Mouse (Mus musculus) liver, embryonic 16.5 days (tissue): ENCODE results near the gene Brd3. TPM values are rescaled to one million over a fixed set of nuclear protein-coding genes. Genes with fewer than 3 reads are reported as not detected.
A peak's percentile ranks its signal among the peaks of the same experiment; 100 is the strongest.

ENCODE experiments used
- ATAC-seq: fragments of 200-750 bp; cut with Nextera tagmentation; 2 replicates; pipeline ENCODE4 v1.8.0; 2017; ENCODE audit warnings: low read depth, mild to moderate bottlenecking, moderate number of reproducible peaks, moderate library complexity
- H3K27ac ChIP-seq: fragments of 300-500 bp; sonication (generic); 2 replicates; pipeline ENCODE4 v1.5.1; 2014; ENCODE audit warnings: mild to moderate bottlenecking, low read length
- H3K27me3 ChIP-seq: fragments of 300-500 bp; sonication (generic); 2 replicates; pipeline ENCODE4 v1.6.1; 2014; ENCODE audit warnings: low read depth, low read length, mixed read lengths; ENCODE audit not compliant: control insufficient read depth, insufficient read depth
- H3K36me3 ChIP-seq: fragments of 300-500 bp; sonication (generic); 2 replicates; pipeline ENCODE4 v1.6.1; 2014; ENCODE audit warnings: mild to moderate bottlenecking; ENCODE audit not compliant: control insufficient read depth, insufficient read depth
- H3K4me1 ChIP-seq: fragments of 300-500 bp; sonication (generic); 2 replicates; pipeline ENCODE4 v1.6.1; 2014; ENCODE audit warnings: low read depth, low read length, mixed read lengths; ENCODE audit not compliant: control insufficient read depth
- H3K4me2 ChIP-seq: fragments of 300-500 bp; sonication (generic); 2 replicates; pipeline ENCODE4 v1.6.1; 2014; ENCODE audit warnings: low read depth, low read length, mixed read lengths
- H3K4me3 ChIP-seq: fragments of 300-500 bp; sonication (generic); 2 replicates; pipeline ENCODE4 v1.5.1; 2014; ENCODE audit warnings: low read depth, mild to moderate bottlenecking, low read length
- H3K9ac ChIP-seq: fragments of 300-500 bp; sonication (generic); 2 replicates; pipeline ENCODE4 v1.6.1; 2014; ENCODE audit warnings: low read depth, low read length
- H3K9me3 ChIP-seq: fragments of 300-500 bp; sonication (generic); replicated peaks from 2 replicates; pipeline ENCODE4 v1.6.1; 2016; ENCODE audit warnings: low read length; ENCODE audit not compliant: control insufficient read depth
- WGBS: fragments of 180-500 bp; shearing (Covaris S2); extraction: QIAGEN DNeasy Blood & Tissue Kit; methylation state at CpG from one replicate; pipeline ENCODE4 v1.1.7; 2014; ENCODE audit not compliant: insufficient replicate concordance; 5-methylcytosine and 5-hydroxymethylcytosine counted together
- polyA plus RNA-seq: library from polyadenylated mRNA; unstranded; fragments of >200 nt; fragmentation: Nextera tagmentation; extraction: Ambion mirVana; gene quantifications from 2 replicates; pipeline ENCODE4 v1.2.1, GENCODE M21; 2015

Brd3 gene
- polyA plus RNA-seq, 1 experiment from 2014 or later: 24.3 TPM

- Histone ChIP-seq H3K9me3 (no peaks in the 10 kb centered on the region), H3K4me3 (no peak overlapping the region), H3K36me3 (peaks cover 34% of the 10 kb centered on the region), H3K27me3 (no peaks in the 10 kb centered on the region), H3K27ac (no peak overlapping the region), H3K9ac (no peak overlapping the region), H3K4me2 (no peak overlapping the region), H3K4me1 (peaks cover 12% of the 10 kb centered on the region)
- 87% methylated on average over 3 of the region's 3 CpGs for WGBS
- ATAC-seq: no peak
These were observed 61.6 kb downstream of the Brd3 start for GRCm38 (mm10) chr2:27445910-27446309.

- peaks cover 16% of the 10 kb centered on the region for H3K4me1 ChIP-seq
- H3K27ac ChIP-seq: no peak overlapping the region
- peaks cover 12% of the 10 kb centered on the region for H3K36me3 ChIP-seq
- WGBS: 70% methylated on average over 5 of the region's 5 CpGs
- ATAC-seq: no peak
- H3K4me3 ChIP-seq: no peak overlapping the region
- H3K9ac ChIP-seq: no peak overlapping the region
- H3K9me3 ChIP-seq: no peaks in the 10 kb centered on the region
- H3K27me3 ChIP-seq: no peaks in the 10 kb centered on the region
- H3K4me2 ChIP-seq: no peak overlapping the region
These were observed 64.1 kb downstream of the Brd3 start for GRCm38 (mm10) chr2:27443450-27443708.

- H3K4me1 ChIP-seq: peaks cover 21% of the 10 kb centered on the region
- peak overlapping the region; percentile 61 for H3K4me2 ChIP-seq
- H3K27ac ChIP-seq: no peak overlapping the region
- H3K36me3 ChIP-seq: peaks cover 7% of the 10 kb centered on the region
- H3K9ac ChIP-seq: peak overlapping the region; percentile 23
- WGBS: 33% methylated on average over 20 of the region's 20 CpGs
- H3K4me3 ChIP-seq: peak overlapping the region; percentile 54
- H3K9me3 ChIP-seq: no peaks in the 10 kb centered on the region
- ATAC-seq: peak; percentile 17; the same call in 1 of the 2 replicates
- no peaks in the 10 kb centered on the region for H3K27me3 ChIP-seq
These were observed 64.6 kb downstream of the Brd3 start for GRCm38 (mm10) chr2:27442708-27443449.

- Histone ChIP-seq H3K4me2 (peak within 1 kb of the TSS; percentile 61), H3K27me3 (no peaks in the 10 kb centered on the region), H3K4me3 (peak within 1 kb of the TSS; percentile 54), H3K27ac (no peak within 1 kb of the TSS), H3K9me3 (no peaks in the 10 kb centered on the region), H3K9ac (peak within 1 kb of the TSS; percentile 37), H3K36me3 (peaks cover 5% of the 10 kb centered on the region), H3K4me1 (peaks cover 24% of the 10 kb centered on the region)
- WGBS: 2% methylated on average over 36 of the region's 36 CpGs
- ATAC-seq: peak; percentile 85
These were observed 65.4 kb downstream of the Brd3 start, which contains the start of gene Brd3os for GRCm38 (mm10) chr2:27441767-27442707. Gene Brd3os (plus strand): TSS chr2:27442324.

- Histone ChIP-seq H3K36me3 (no peaks in the 10 kb centered on the region), H3K4me2 (no peak overlapping the region), H3K4me3 (no peak overlapping the region), H3K27me3 (no peaks in the 10 kb centered on the region), H3K27ac (no peak overlapping the region), H3K9me3 (no peaks in the 10 kb centered on the region), H3K4me1 (peaks cover 24% of the 10 kb centered on the region), H3K9ac (no peak overlapping the region)
- WGBS: 3% methylated on average over 11 of the region's 11 CpGs
- ATAC-seq: no peak
These were observed 69.2 kb downstream of the Brd3 start for GRCm38 (mm10) chr2:27438281-27438680.

GRCm38 (mm10) chr2:27437876-27438275 is 69.6 kb downstream of the Brd3 start:
- Histone ChIP-seq H3K9ac (no peak overlapping the region), H3K9me3 (no peaks in the 10 kb centered on the region), H3K36me3 (no peaks in the 10 kb centered on the region), H3K4me3 (no peak overlapping the region), H3K27ac (no peak overlapping the region), H3K4me2 (no peak overlapping the region), H3K4me1 (peaks cover 22% of the 10 kb centered on the region), H3K27me3 (no peaks in the 10 kb centered on the region)
- WGBS: 65% methylated on average over 1 of the region's 1 CpGs
- no peak for ATAC-seq

- H3K4me2 ChIP-seq: no peak overlapping the region
- no peak overlapping the region for H3K4me3 ChIP-seq
- H3K27ac ChIP-seq: no peak overlapping the region
- H3K27me3 ChIP-seq: no peaks in the 10 kb centered on the region
- no peak overlapping the region for H3K9ac ChIP-seq
- H3K9me3 ChIP-seq: no peaks in the 10 kb centered on the region
- ATAC-seq: no peak
- no peaks in the 10 kb centered on the region for H3K36me3 ChIP-seq
- WGBS: 34% methylated on average over 2 of the region's 2 CpGs
- H3K4me1 ChIP-seq: peaks cover 5% of the 10 kb centered on the region
These were observed 74.9 kb downstream of the Brd3 start for GRCm38 (mm10) chr2:27432599-27432998.

GRCm38 (mm10) chr2:27430621-27431020 is 76.8 kb downstream of the Brd3 start:
- no peaks in the 10 kb centered on the region for H3K36me3 ChIP-seq
- no peak overlapping the region for H3K27ac ChIP-seq
- 78% methylated on average over 7 of the region's 7 CpGs for WGBS
- ATAC-seq: no peak
- H3K4me2 ChIP-seq: no peak overlapping the region
- H3K27me3 ChIP-seq: peaks cover 12% of the 10 kb centered on the region
- H3K9ac ChIP-seq: no peak overlapping the region
- no peaks in the 10 kb centered on the region for H3K9me3 ChIP-seq
- H3K4me3 ChIP-seq: no peak overlapping the region
- H3K4me1 ChIP-seq: peaks cover 16% of the 10 kb centered on the region

GRCm38 (mm10) chr2:27428071-27428470 is 79.4 kb downstream of the Brd3 start:
- WGBS: 1% methylated on average over 4 of the region's 4 CpGs
- Histone ChIP-seq H3K27me3 (peaks cover 28% of the 10 kb centered on the region), H3K27ac (no peak overlapping the region), H3K4me2 (no peak overlapping the region), H3K36me3 (no peaks in the 10 kb centered on the region), H3K9ac (no peak overlapping the region), H3K4me1 (peaks cover 25% of the 10 kb centered on the region), H3K9me3 (no peaks in the 10 kb centered on the region), H3K4me3 (no peak overlapping the region)
- ATAC-seq: no peak
